Mouse (Mus musculus) liver, adult 2 months (tissue): ENCODE results near the gene Fgfr2. TPM values are rescaled to one million over a fixed set of nuclear protein-coding genes. Genes with fewer than 3 reads are reported as not detected.

ENCODE experiments used
- DNase-seq: peaks from one replicate; pipeline ENCODE4 v3.0.0-alpha.2; 2011; ENCODE audit warnings: low read depth, low spot score; ENCODE audit errors: extremely low read depth
- H3K27ac ChIP-seq: fragments of 200-500 bp; replicated peaks from 2 replicates; pipeline ENCODE4 v1.5.1; 2012; ENCODE audit warnings: low read depth, mild to moderate bottlenecking, control low read depth, inconsistent platforms, low read length; ENCODE audit not compliant: insufficient read depth
- H3K27me3 ChIP-seq: fragments of 200-500 bp; 2 replicates; pipeline ENCODE4 v1.6.1; 2012; ENCODE audit warnings: mild to moderate bottlenecking, moderate library complexity, low read length, inconsistent platforms; ENCODE audit not compliant: control insufficient read depth, insufficient read depth
- H3K36me3 ChIP-seq: fragments of 200-500 bp; 2 replicates; pipeline ENCODE4 v1.6.1; 2012; ENCODE audit warnings: low read length, inconsistent platforms; ENCODE audit not compliant: control insufficient read depth, insufficient read depth
- H3K4me1 ChIP-seq: fragments of 200-500 bp; 2 replicates; pipeline ENCODE4 v1.6.1; 2011; ENCODE audit warnings: low read length; ENCODE audit not compliant: control insufficient read depth, insufficient read depth
- H3K4me3 ChIP-seq: fragments of 200-500 bp; 2 replicates; pipeline ENCODE4 v1.5.1; 2011; ENCODE audit warnings: low read depth, mild to moderate bottlenecking, control low read depth, low read length, moderate library complexity; ENCODE audit not compliant: insufficient read depth
- H3K79me2 ChIP-seq: fragments of 200-500 bp; 2 replicates; pipeline ENCODE4 v1.6.1; 2012; ENCODE audit warnings: inconsistent platforms, mild to moderate bottlenecking, low read length, moderate library complexity; ENCODE audit not compliant: control insufficient read depth, insufficient read depth
- H3K9ac ChIP-seq: fragments of 200-500 bp; 2 replicates; pipeline ENCODE4 v1.6.1; 2012; ENCODE audit warnings: low read depth, mild to moderate bottlenecking, control low read depth, inconsistent platforms, low read length
- CTCF ChIP-seq: fragments of 200-500 bp; IDR thresholded peaks from 2 replicates; pipeline ENCODE4 v1.5.1; 2011; ENCODE audit warnings: low read depth, low read length, control low read depth
- POLR2A ChIP-seq: fragments of 200-500 bp; IDR thresholded peaks from 2 replicates; pipeline ENCODE4 v1.6.1; 2011; ENCODE audit warnings: low read length, control low read depth; ENCODE audit not compliant: insufficient read depth; ENCODE audit errors: extremely low read depth
- WGBS: fragments of 180-500 bp; shearing (Covaris S2); methylation state at CpG from one replicate; pipeline ENCODE4 v1.1.7; 2018; 5-methylcytosine and 5-hydroxymethylcytosine counted together
- polyA plus RNA-seq: library from polyadenylated mRNA; depleted of rRNA; stranded (reverse); fragments of >200 nt; gene quantifications from 2 replicates; pipeline ENCODE4 v1.2.3, GENCODE M21; 2012
- total RNA-seq: library from RNA; depleted of rRNA; stranded (reverse); fragments of >200 nt; gene quantifications from 2 replicates; pipeline ENCODE4 v1.2.3, GENCODE M21; 2014

Gene Fgfr2
- total and polyA plus RNA-seq, 2 experiments = 16.7 to 35.2 TPM

DNA sequence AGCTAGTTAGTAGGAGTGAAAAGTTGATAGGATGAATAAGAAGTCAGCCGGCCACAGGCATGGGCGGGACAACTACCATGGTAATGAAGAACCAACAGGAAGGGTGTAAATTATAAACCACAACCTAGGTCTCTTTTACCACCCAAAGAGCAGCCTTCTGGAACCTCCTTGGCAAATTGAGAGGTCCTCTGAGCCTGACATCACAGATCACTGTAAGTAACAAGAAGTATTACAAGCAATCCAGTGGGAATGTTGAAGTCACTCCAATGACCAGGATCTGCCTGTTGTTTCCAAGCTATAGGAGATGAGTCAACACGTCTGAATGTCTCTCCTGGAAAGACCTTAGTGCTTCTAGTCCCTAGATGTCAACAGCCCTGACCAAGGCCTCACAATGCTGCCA, 61.1 kb downstream of the Fgfr2 start:
- H3K27me3 ChIP-seq = no peaks in the 10 kb centered on the region
- DNase-seq = no peak
- 90% methylated on average over 3 of the region's 3 CpGs for WGBS

DNA sequence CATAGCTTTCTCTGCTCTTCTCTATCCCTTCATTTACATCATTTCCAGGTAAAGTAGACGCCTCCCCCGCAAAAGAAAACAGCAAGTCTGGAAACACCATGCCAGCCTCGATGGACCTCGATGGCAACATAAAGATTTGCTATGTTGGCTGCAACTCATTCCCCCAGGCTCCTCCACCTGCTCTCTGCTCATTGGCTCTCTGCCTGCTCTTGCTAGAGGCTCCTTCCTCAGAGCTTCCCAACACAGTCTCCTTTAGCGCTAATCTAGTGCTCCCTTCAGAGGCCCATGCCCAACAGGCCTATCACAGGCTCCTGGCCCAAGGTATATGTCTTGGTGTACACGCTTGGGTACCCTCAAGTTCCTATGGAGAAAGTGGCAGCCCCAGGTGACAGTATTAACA, 63.0 kb downstream of the Fgfr2 start:
- Histone ChIP-seq H3K79me2 (no peaks in the 10 kb centered on the region), H3K9ac (no peak overlapping the region), H3K27me3 (no peaks in the 10 kb centered on the region), H3K36me3 (no peaks in the 10 kb centered on the region), H3K4me3 (no peak overlapping the region), H3K27ac (no peak overlapping the region), H3K4me1 (no peaks in the 10 kb centered on the region)
- no peak for TF ChIP-seq POLR2A
- TF ChIP-seq CTCF = no peak
- DNase-seq = no peak
- 93% methylated on average over 6 of the region's 6 CpGs for WGBS

More for the DNA sequence above, 61.1 kb downstream of the Fgfr2 start:
- TF ChIP-seq POLR2A (no peak), CTCF (no peak)
- H3K9ac ChIP-seq = no peak overlapping the region
- no peaks in the 10 kb centered on the region for H3K4me1 ChIP-seq
- H3K79me2 ChIP-seq = no peaks in the 10 kb centered on the region
- no peak overlapping the region for H3K27ac ChIP-seq
- no peaks in the 10 kb centered on the region for H3K36me3 ChIP-seq
- no peak overlapping the region for H3K4me3 ChIP-seq

DNA sequence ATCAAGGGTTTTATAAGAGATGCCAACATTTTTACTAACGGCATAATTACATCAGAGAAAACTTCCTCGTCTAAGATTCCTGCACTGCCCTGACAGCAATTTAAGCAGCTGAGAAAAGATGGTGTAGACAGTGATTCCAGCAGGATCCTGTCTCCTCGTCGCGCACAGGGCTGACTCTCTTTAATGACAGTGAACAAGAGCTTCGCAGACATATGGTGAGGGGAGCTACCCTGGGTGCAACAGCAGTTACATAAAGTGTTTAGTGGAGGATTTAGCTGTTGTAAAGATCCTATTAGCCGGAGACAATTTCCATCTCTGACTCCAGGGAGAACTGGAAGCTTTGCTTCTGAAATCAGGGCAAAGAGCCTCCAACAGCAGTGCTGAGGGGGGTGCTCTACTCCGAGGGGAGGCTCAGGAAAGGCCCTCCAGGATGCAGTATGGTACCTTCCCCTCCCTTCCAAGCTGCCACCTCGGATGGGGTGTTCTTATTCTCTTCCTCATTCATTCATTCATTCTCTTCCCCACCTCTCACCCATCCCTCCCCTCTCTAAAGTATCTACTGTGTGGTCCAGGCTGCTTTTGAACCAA, 63.5 kb downstream of the Fgfr2 start:
- WGBS = 76% methylated on average over 9 of the region's 9 CpGs
- DNase-seq = no peak

DNA sequence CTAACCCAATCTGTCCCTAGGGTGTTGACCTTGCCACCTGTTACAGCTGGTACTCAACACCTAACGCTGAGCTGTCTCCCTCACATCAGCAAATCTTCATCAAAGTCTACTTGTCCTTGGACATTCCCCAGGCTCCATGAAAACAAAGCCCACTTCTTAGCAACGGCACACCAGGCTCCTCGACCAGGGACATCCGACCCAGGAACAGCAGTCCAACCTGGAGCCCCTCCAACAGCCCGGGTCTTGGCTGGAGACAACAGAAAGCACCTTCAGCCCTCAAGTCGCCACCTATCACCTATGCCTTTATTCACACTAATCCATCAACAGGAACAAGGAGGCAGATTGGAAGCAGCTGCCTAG, 64.0 kb downstream of the Fgfr2 start:
- TF ChIP-seq CTCF (no peak), POLR2A (no peak)
- Histone ChIP-seq H3K4me3 (no peak overlapping the region), H3K27me3 (no peaks in the 10 kb centered on the region), H3K9ac (no peak overlapping the region), H3K79me2 (no peaks in the 10 kb centered on the region), H3K27ac (no peak overlapping the region), H3K36me3 (no peaks in the 10 kb centered on the region), H3K4me1 (no peaks in the 10 kb centered on the region)
- DNase-seq = no peak
- 70% methylated on average over 6 of the region's 6 CpGs for WGBS

More for the DNA sequence above, 63.5 kb downstream of the Fgfr2 start:
- H3K36me3 ChIP-seq = no peaks in the 10 kb centered on the region
- H3K79me2 ChIP-seq = no peaks in the 10 kb centered on the region
- no peaks in the 10 kb centered on the region for H3K27me3 ChIP-seq
- H3K27ac ChIP-seq = no peak overlapping the region
- no peaks in the 10 kb centered on the region for H3K4me1 ChIP-seq
- no peak overlapping the region for H3K4me3 ChIP-seq
- TF ChIP-seq CTCF (no peak), POLR2A (no peak)
- no peak overlapping the region for H3K9ac ChIP-seq

DNA sequence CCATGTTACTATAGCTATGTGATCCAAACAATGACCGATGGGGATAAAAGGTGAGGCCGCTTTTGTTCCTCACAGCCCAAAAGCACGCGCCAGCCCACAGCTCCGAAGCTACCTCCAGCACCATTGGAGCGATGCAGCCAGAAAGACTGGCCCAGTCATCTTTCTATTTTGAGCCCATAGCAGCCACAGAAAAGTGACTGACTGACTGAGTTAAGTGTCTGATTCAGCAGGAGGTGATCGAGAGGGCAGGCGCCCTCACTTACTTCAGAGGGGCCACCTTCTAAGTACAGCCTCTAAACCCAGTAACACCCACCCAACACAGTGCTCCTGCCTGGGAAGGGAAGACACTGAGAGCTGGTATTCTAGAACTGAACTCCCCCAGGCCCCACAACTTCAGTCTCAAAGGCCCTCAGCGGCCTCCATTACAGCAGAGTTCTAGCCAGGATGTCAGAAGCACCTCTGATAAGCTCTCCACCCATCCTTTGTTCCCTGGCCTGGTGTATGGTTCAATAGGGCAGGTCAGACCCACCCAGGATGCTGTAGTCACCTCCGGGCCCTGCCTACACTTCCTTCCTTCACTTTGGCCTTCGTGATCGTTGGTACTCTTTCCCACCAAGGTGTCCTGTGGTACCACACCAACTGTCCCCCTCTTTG, 64.5 kb downstream of the Fgfr2 start:
- 87% methylated on average over 12 of the region's 12 CpGs for WGBS
- TF ChIP-seq CTCF (no peak), POLR2A (no peak)
- H3K27ac ChIP-seq = no peak overlapping the region

DNA sequence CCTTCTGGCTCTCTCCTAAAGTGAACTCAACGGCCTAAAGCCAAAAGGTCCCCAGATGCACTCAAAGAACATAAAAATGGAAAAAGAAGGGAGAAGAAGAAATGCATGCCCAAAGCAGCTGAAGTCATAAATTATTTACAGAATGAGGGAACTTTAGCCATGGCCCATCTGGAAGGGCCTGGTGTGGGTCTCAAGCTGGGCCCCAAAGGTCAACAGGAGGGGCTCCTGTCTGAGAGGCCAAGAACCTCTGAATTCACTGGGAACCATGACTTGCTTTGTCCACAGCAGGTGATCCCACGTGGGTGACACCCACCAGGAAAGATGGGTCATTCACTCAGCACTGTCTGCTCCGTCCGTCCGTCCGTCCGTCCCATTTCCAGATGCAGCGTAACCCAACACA, 66.2 kb downstream of the Fgfr2 start:
- H3K4me3 ChIP-seq = no peak overlapping the region
- H3K9ac ChIP-seq = no peak overlapping the region
- H3K4me1 ChIP-seq = peaks cover 2% of the 10 kb centered on the region; the same call in 1 of the 2 replicates
- no peaks in the 10 kb centered on the region for H3K36me3 ChIP-seq
- no peak for TF ChIP-seq CTCF
- TF ChIP-seq POLR2A = no peak
- WGBS = 93% methylated on average over 8 of the region's 8 CpGs
- no peak overlapping the region for H3K27ac ChIP-seq
- H3K79me2 ChIP-seq = no peaks in the 10 kb centered on the region
- H3K27me3 ChIP-seq = no peaks in the 10 kb centered on the region
- no peak for DNase-seq

More for the DNA sequence above, 64.5 kb downstream of the Fgfr2 start:
- H3K4me3 ChIP-seq = no peak overlapping the region
- no peaks in the 10 kb centered on the region for H3K27me3 ChIP-seq
- no peaks in the 10 kb centered on the region for H3K36me3 ChIP-seq
- H3K4me1 ChIP-seq = no peaks in the 10 kb centered on the region
- no peaks in the 10 kb centered on the region for H3K79me2 ChIP-seq
- DNase-seq = no peak
- no peak overlapping the region for H3K9ac ChIP-seq
